Mouse (Mus musculus) embryo, embryonic 10 days (tissue): ENCODE data around the gene Nop56.

Experiments used
- DNase-seq: peaks from one replicate; pipeline ENCODE4 v3.0.0-alpha.2; 2015; ENCODE audit warnings: low spot score

Nop56 gene

GRCm38 (mm10) chr2:130274149-130274861 lies at the start of gene Nop56:
TSS of gene Nop56 (plus strand) at chr2:130274430.
- peak; percentile 98 for DNase-seq

- peak; percentile 64 for DNase-seq
Observed at GRCm38 (mm10) chr2:130246912-130247311, 27.3 kb upstream of the Nop56 start.

- no peak for DNase-seq
Observed at GRCm38 (mm10) chr2:130248226-130248625, 26.0 kb upstream of the Nop56 start.

- no peak for DNase-seq
Observed at GRCm38 (mm10) chr2:130256762-130257161, 17.5 kb upstream of the Nop56 start.

- no peak for DNase-seq
Observed at GRCm38 (mm10) chr2:130260822-130261221, 13.4 kb upstream of the Nop56 start.

GRCm38 (mm10) chr2:130261914-130262313 lies 12.3 kb upstream of the Nop56 start:
- no peak for DNase-seq

GRCm38 (mm10) chr2:130262398-130262797 lies 11.8 kb upstream of the Nop56 start:
- DNase-seq: no peak

- DNase-seq: no peak
Observed at GRCm38 (mm10) chr2:130265520-130265919, 8.7 kb upstream of the Nop56 start.

- DNase-seq: no peak
Observed at GRCm38 (mm10) chr2:130268074-130268473, 6.2 kb upstream of the Nop56 start.

GRCm38 (mm10) chr2:130273732-130274131 lies 498 bp upstream of the Nop56 start:
- DNase-seq: peak; percentile 51

- peak; percentile 4 for DNase-seq
Observed at GRCm38 (mm10) chr2:130274862-130275261, 632 bp downstream of the Nop56 start.

GRCm38 (mm10) chr2:130275649-130276048 lies 1.4 kb downstream of the Nop56 start:
- peak; percentile 80 for DNase-seq

- peak; percentile 18 for DNase-seq
Observed at GRCm38 (mm10) chr2:130279600-130280091, 5.4 kb downstream of the Nop56 start.

GRCm38 (mm10) chr2:130280224-130280623 lies 6.0 kb downstream of the Nop56 start:
- no peak for DNase-seq

GRCm38 (mm10) chr2:130280818-130281217 lies 6.6 kb downstream of the Nop56 start:
- DNase-seq: no peak

- peak; percentile 97 for DNase-seq
Observed at GRCm38 (mm10) chr2:130283854-130284654, 9.8 kb downstream of the Nop56 start, which contains the start of gene Idh3b. TSS of gene Idh3b (minus strand) at chr2:130284547.

- DNase-seq: no peak
Observed at GRCm38 (mm10) chr2:130289086-130289485, 14.9 kb downstream of the Nop56 start.

- peak; percentile 79 for DNase-seq
Observed at GRCm38 (mm10) chr2:130291434-130291833, 17.2 kb downstream of the Nop56 start.

GRCm38 (mm10) chr2:130293009-130293408 lies 18.8 kb downstream of the Nop56 start:
- no peak for DNase-seq

- peak; percentile 63 for DNase-seq
Observed at GRCm38 (mm10) chr2:130293486-130293885, 19.3 kb downstream of the Nop56 start.

- DNase-seq: peak; percentile 48
Observed at GRCm38 (mm10) chr2:130294218-130294935, 20.1 kb downstream of the Nop56 start.

GRCm38 (mm10) chr2:130294936-130295277 lies 20.7 kb downstream of the Nop56 start, which contains the start of gene Ebf4:
TSS of gene Ebf4 (plus strand) at chr2:130295169.
- peak; percentile 75 for DNase-seq
